Mouse (Mus musculus) MEL (cell line): ENCODE measurements at regions not wholly inside any gene's neighbourhood (a gene's known extent, or its start where the extent isn't known, plus 50 kb on each side); places are given as distances from the start of the nearest gene placed in this dataset.

Experiments used
- DNase-seq: peaks from one replicate; pipeline ENCODE4 v3.0.0; 2011; ENCODE audit warnings: low read depth, low spot score
- H3K27ac ChIP-seq: 2 replicates; pipeline ENCODE4 v1.5.1; 2012; ENCODE audit warnings: low read depth, mild to moderate bottlenecking, control low read depth, low read length, moderate library complexity; ENCODE audit not compliant: control insufficient read depth
- H3K27me3 ChIP-seq, 2 experiments: fragments of 150-350 bp in 1 of 2; sonication (generic) in 1 of 2; 2 replicates each; pipeline ENCODE4 v1.6.1; 2012; ENCODE audit warnings: low read length in 2 of 2, mild to moderate bottlenecking in 2 of 2, improper control_type of control experiment in 1 of 2, moderate library complexity in 1 of 2; ENCODE audit not compliant: insufficient read depth in 2 of 2, control insufficient read depth in 1 of 2
- H3K36me3 ChIP-seq, 2 experiments: 2 replicates each; pipeline ENCODE4 v1.6.1; 2012 to 2014; ENCODE audit warnings: low read length in 2 of 2, improper control_type of control experiment in 1 of 2, inconsistent platforms in 1 of 2, mild to moderate bottlenecking in 1 of 2; ENCODE audit not compliant: insufficient read depth in 2 of 2, control insufficient read depth in 1 of 2
- H3K4me1 ChIP-seq, 2 experiments: fragments of 150-350 bp in 1 of 2; sonication (generic) in 1 of 2; 2 replicates each; pipeline ENCODE4 v1.6.1; 2012; ENCODE audit warnings: low read length in 2 of 2, improper control_type of control experiment in 1 of 2, mild to moderate bottlenecking in 1 of 2; ENCODE audit not compliant: insufficient read depth in 2 of 2, control insufficient read depth in 1 of 2
- H3K4me3 ChIP-seq, 2 experiments: fragments of 150-350 bp in 1 of 2; sonication (generic) in 1 of 2; 2 replicates each; pipeline ENCODE4 v1.5.1; 2012; ENCODE audit warnings: low read depth in 2 of 2, low read length in 2 of 2, mild to moderate bottlenecking in 2 of 2, moderate library complexity in 2 of 2, control low read depth in 1 of 2, improper control_type of control experiment in 1 of 2; ENCODE audit not compliant: control insufficient read depth in 1 of 2, insufficient read depth in 1 of 2
- H3K79me2 ChIP-seq: 2 replicates; pipeline ENCODE4 v1.6.1; 2012; ENCODE audit warnings: mild to moderate bottlenecking, low read length, moderate library complexity; ENCODE audit not compliant: control insufficient read depth, poor library complexity, insufficient read depth
- H3K9ac ChIP-seq: 2 replicates; pipeline ENCODE4 v1.6.1; 2012; ENCODE audit warnings: low read depth, mild to moderate bottlenecking, control low read depth, low read length, moderate library complexity; ENCODE audit not compliant: control insufficient read depth, poor library complexity, severe bottlenecking
- H3K9me3 ChIP-seq: fragments of 150-350 bp; sonication (generic); replicated peaks from 2 replicates; pipeline ENCODE4 v1.6.1; 2012; ENCODE audit warnings: mild to moderate bottlenecking, low read length, improper control_type of control experiment, moderate library complexity; ENCODE audit not compliant: insufficient read depth
- BHLHE40 ChIP-seq: IDR thresholded peaks from 2 replicates; pipeline ENCODE4 v1.6.1; 2012; ENCODE audit warnings: low read depth, mild to moderate bottlenecking, inconsistent platforms, low read length, improper control_type of control experiment, borderline replicate concordance
- CHD1 ChIP-seq: IDR thresholded peaks from 2 replicates; pipeline ENCODE4 v1.6.1; 2012; ENCODE audit warnings: low read depth, mild to moderate bottlenecking, inconsistent platforms, low read length, improper control_type of control experiment
- EP300 ChIP-seq, 2 experiments: IDR thresholded peaks; 2 replicates each; pipeline ENCODE4 v1.6.1; 2011; ENCODE audit warnings: improper control_type of control experiment in 2 of 2, low read length in 2 of 2, low read depth in 1 of 2, mild to moderate bottlenecking in 1 of 2
- ETS1 ChIP-seq: IDR thresholded peaks from 2 replicates; pipeline ENCODE4 v1.6.1; 2012; ENCODE audit warnings: low read depth, mild to moderate bottlenecking, inconsistent platforms, low read length, improper control_type of control experiment, moderate library complexity
- GABPA ChIP-seq: IDR thresholded peaks from 2 replicates; pipeline ENCODE4 v1.6.1; 2012; ENCODE audit warnings: low read depth, mild to moderate bottlenecking, inconsistent platforms, low read length, improper control_type of control experiment, moderate library complexity
- MAFK ChIP-seq: IDR thresholded peaks from 2 replicates; pipeline ENCODE4 v1.6.1; 2011; ENCODE audit warnings: low read depth, mild to moderate bottlenecking, low read length, improper control_type of control experiment, borderline replicate concordance
- MAX ChIP-seq: IDR thresholded peaks from 2 replicates; pipeline ENCODE4 v1.6.1; 2011; ENCODE audit warnings: low read length, improper control_type of control experiment
- MAZ ChIP-seq: IDR thresholded peaks from 2 replicates; pipeline ENCODE4 v1.6.1; 2012; ENCODE audit warnings: low read depth, mild to moderate bottlenecking, inconsistent platforms, low read length, improper control_type of control experiment
- MYB ChIP-seq: IDR thresholded peaks from 2 replicates; pipeline ENCODE4 v1.6.1; 2011; ENCODE audit warnings: mild to moderate bottlenecking, low read depth, low read length, improper control_type of control experiment
- MYC ChIP-seq: IDR thresholded peaks from 2 replicates; pipeline ENCODE4 v1.6.1; 2011; ENCODE audit warnings: low read depth, mild to moderate bottlenecking, low read length, improper control_type of control experiment, moderate library complexity
- POLR2A ChIP-seq, 2 experiments: IDR thresholded peaks; 2 replicates each; pipeline ENCODE4 v1.6.1; 2011 to 2012; ENCODE audit warnings: low read length in 2 of 2, mild to moderate bottlenecking in 2 of 2, control low read depth in 1 of 2, improper control_type of control experiment in 1 of 2, low read depth in 1 of 2, moderate library complexity in 1 of 2; ENCODE audit not compliant: control insufficient read depth in 1 of 2, insufficient read depth in 1 of 2, poor library complexity in 1 of 2
- POLR2AphosphoS2 ChIP-seq: IDR thresholded peaks from 2 replicates; pipeline ENCODE4 v1.6.1; 2011; ENCODE audit warnings: low read length, improper control_type of control experiment
- RAD21 ChIP-seq: IDR thresholded peaks from 2 replicates; pipeline ENCODE4 v1.6.1; 2011; ENCODE audit warnings: mild to moderate bottlenecking, low read depth, low read length, improper control_type of control experiment
- SMC3 ChIP-seq: IDR thresholded peaks from 2 replicates; pipeline ENCODE4 v1.6.1; 2011; ENCODE audit warnings: low read depth, low read length, improper control_type of control experiment
- USF1 ChIP-seq: IDR thresholded peaks from 2 replicates; pipeline ENCODE4 v1.6.1; 2014; ENCODE audit warnings: low read depth, mild to moderate bottlenecking, inconsistent platforms, low read length, improper control_type of control experiment, moderate library complexity
- USF2 ChIP-seq, 2 experiments: IDR thresholded peaks; 2 replicates each; pipeline ENCODE4 v1.6.1; 2011 to 2012; ENCODE audit warnings: improper control_type of control experiment in 2 of 2, low read length in 2 of 2, borderline replicate concordance in 1 of 2, inconsistent platforms in 1 of 2, low read depth in 1 of 2, mild to moderate bottlenecking in 1 of 2; ENCODE audit not compliant: insufficient read depth in 1 of 2
- ZMIZ1 ChIP-seq: IDR thresholded peaks from 2 replicates; pipeline ENCODE4 v1.6.1; 2012; ENCODE audit warnings: low read depth, mild to moderate bottlenecking, inconsistent platforms, low read length, improper control_type of control experiment, moderate library complexity
- ZNF384 ChIP-seq: IDR thresholded peaks from 2 replicates; pipeline ENCODE4 v1.6.1; 2012; ENCODE audit warnings: low read depth, mild to moderate bottlenecking, inconsistent platforms, low read length, improper control_type of control experiment

- H3K4me1 ChIP-seq, result 0 out of 4 replicates have a peak, but pooled peaks cover 0 to 2% of the 10 kb centered on the region in 2 experiments
- no peaks in the 10 kb centered on the region for H3K9me3 ChIP-seq
- no peak overlapping the region for H3K27ac ChIP-seq
- H3K9ac ChIP-seq, result no peak overlapping the region
- H3K27me3 ChIP-seq, result peaks cover 0 to 3% of the 10 kb centered on the region in 2 experiments; a peak in 3 of 4 replicates
- H3K36me3 ChIP-seq, result no peaks in the 10 kb centered on the region
- H3K4me3 ChIP-seq, result no peak overlapping the region
- no peak for DNase-seq
- no peak for TF ChIP-seq USF2 (IDR thresholded peaks at IDR 0.05; ENCODE audit: borderline replicate concordance in 1 of 2, insufficient read depth in 1 of 2, low read depth in 1 of 2, low read length in 2 of 2)
- TF ChIP-seq ZMIZ1, result no peak
- TF ChIP-seq MAFK, result no peak
- no peak for TF ChIP-seq MAX
- TF ChIP-seq SMC3, result no peak
- no peaks in the 10 kb centered on the region for H3K79me2 ChIP-seq
Observed at GRCm38 (mm10) chr10:21777103-21777502, 104.9 kb upstream of the Sgk1 start.

- DNase-seq, result no peak
- Histone ChIP-seq H3K27ac (no peak overlapping the region), H3K4me1 (no peaks in the 10 kb centered on the region), H3K4me3 (no peak overlapping the region)
- TF ChIP-seq EP300 (IDR thresholded peaks at IDR 0.05; ENCODE audit: low read depth in 1 of 2, low read length in 2 of 2) (no peak), CHD1 (no peak), GABPA (no peak), POLR2AphosphoS2 (no peak), RAD21 (no peak), MYC (no peak), USF1 (no peak), BHLHE40 (no peak), ETS1 (no peak), POLR2A (IDR thresholded peaks at IDR 0.05; ENCODE audit: control insufficient read depth in 1 of 2, insufficient read depth in 1 of 2, low read depth in 1 of 2, low read length in 2 of 2, poor library complexity in 1 of 2) (no peak), MYB (no peak), MAZ (no peak), ZNF384 (no peak)
- TF ChIP-seq, all 39 proteins: peak for 0
- Histone ChIP-seq H3K9ac (no peak overlapping the region), H3K27me3 (peaks cover 2 to 9% of the 10 kb centered on the region in 2 experiments; a peak in 3 of 4 replicates), H3K9me3 (no peaks in the 10 kb centered on the region), H3K79me2 (no peaks in the 10 kb centered on the region), H3K36me3 (no peaks in the 10 kb centered on the region)
Observed at GRCm38 (mm10) chr10:21783478-21783877, 98.5 kb upstream of the Sgk1 start.
